Mouse (Mus musculus): ENCODE measurements at regions not wholly inside any gene's neighbourhood (a gene's known extent, or its start where the extent isn't known, plus 50 kb on each side); places are given as distances from the start of the nearest gene placed in this dataset.

- no peak for TF ChIP-seq CTCF (IDR thresholded peaks at IDR 0.05; ENCODE audit: borderline replicate concordance, control insufficient read depth, extremely low read depth, insufficient read depth, low read length, poor library complexity)
- TF ChIP-seq POLR2A (IDR thresholded peaks at IDR 0.05; ENCODE audit: control insufficient read depth, extremely low read depth, insufficient read depth, low read length, poor library complexity): no peak
- WGBS: 93% methylated on average over 4 of the region's 4 CpGs
- Histone ChIP-seq H3K4me3 (ENCODE audit: control insufficient read depth, insufficient read depth, low read length) (no peak overlapping the region), H3K36me3 (ENCODE audit: control insufficient read depth, insufficient read depth, low read length) (no peaks in the 10 kb centered on the region), H3K27ac (ENCODE audit: control insufficient read depth, insufficient read depth, low read length) (no peak overlapping the region), H3K4me1 (replicated peaks; ENCODE audit: control insufficient read depth, insufficient read depth, low read length) (no peaks in the 10 kb centered on the region), H3K27me3 (ENCODE audit: control insufficient read depth, insufficient read depth, low read length) (no peaks in the 10 kb centered on the region)
- DNase-seq: no peak
Observed at GRCm38 (mm10) chr7:111313921-111314320, 231.1 kb upstream of the Eif4g2 start.

GRCm38 (mm10) chr7:111305196-111305595 lies 222.4 kb upstream of the Eif4g2 start:
- no peaks in the 10 kb centered on the region for H3K27me3 ChIP-seq (ENCODE audit: control insufficient read depth, insufficient read depth, low read length)
- peak; percentile 21 for DNase-seq
- no peaks in the 10 kb centered on the region for H3K4me1 ChIP-seq (replicated peaks; ENCODE audit: control insufficient read depth, insufficient read depth, low read length)
- no peak overlapping the region for H3K4me3 ChIP-seq (ENCODE audit: control insufficient read depth, insufficient read depth, low read length)
- no peak overlapping the region for H3K27ac ChIP-seq (ENCODE audit: control insufficient read depth, insufficient read depth, low read length)
- no peaks in the 10 kb centered on the region for H3K36me3 ChIP-seq (ENCODE audit: control insufficient read depth, insufficient read depth, low read length)
- TF ChIP-seq POLR2A (IDR thresholded peaks at IDR 0.05; ENCODE audit: control insufficient read depth, extremely low read depth, insufficient read depth, low read length, poor library complexity): no peak
- no peak for TF ChIP-seq CTCF (IDR thresholded peaks at IDR 0.05; ENCODE audit: borderline replicate concordance, control insufficient read depth, extremely low read depth, insufficient read depth, low read length, poor library complexity)

GRCm38 (mm10) chr7:111301791-111302488 lies 219.1 kb upstream of the Eif4g2 start:
- DNase-seq: no peak
- H3K4me3 ChIP-seq (ENCODE audit: control insufficient read depth, insufficient read depth, low read length): no peak overlapping the region
- WGBS: 90% methylated on average over 16 of the region's 16 CpGs
- H3K4me1 ChIP-seq (replicated peaks; ENCODE audit: control insufficient read depth, insufficient read depth, low read length): no peaks in the 10 kb centered on the region
- H3K27me3 ChIP-seq (ENCODE audit: control insufficient read depth, insufficient read depth, low read length): no peaks in the 10 kb centered on the region
- H3K36me3 ChIP-seq (ENCODE audit: control insufficient read depth, insufficient read depth, low read length): no peaks in the 10 kb centered on the region
- H3K27ac ChIP-seq (ENCODE audit: control insufficient read depth, insufficient read depth, low read length): no peak overlapping the region
- TF ChIP-seq CTCF (IDR thresholded peaks at IDR 0.05; ENCODE audit: borderline replicate concordance, control insufficient read depth, extremely low read depth, insufficient read depth, low read length, poor library complexity): no peak
- TF ChIP-seq POLR2A (IDR thresholded peaks at IDR 0.05; ENCODE audit: control insufficient read depth, extremely low read depth, insufficient read depth, low read length, poor library complexity): no peak

GRCm38 (mm10) chr7:111297174-111297902 lies 214.5 kb upstream of the Eif4g2 start:
- WGBS: 89% methylated on average over 9 of the region's 9 CpGs
- no peaks in the 10 kb centered on the region; the same call in 1 of the 2 replicates for H3K27me3 ChIP-seq (ENCODE audit: control insufficient read depth, insufficient read depth, low read length)
- DNase-seq: no peak

GRCm38 (mm10) chr7:111283411-111283955 lies 200.7 kb upstream of the Eif4g2 start:
- Histone ChIP-seq H3K27me3 (ENCODE audit: control insufficient read depth, insufficient read depth, low read length) (no peaks in the 10 kb centered on the region), H3K36me3 (ENCODE audit: control insufficient read depth, insufficient read depth, low read length) (no peaks in the 10 kb centered on the region), H3K4me3 (ENCODE audit: control insufficient read depth, insufficient read depth, low read length) (no peak overlapping the region), H3K27ac (ENCODE audit: control insufficient read depth, insufficient read depth, low read length) (no peak overlapping the region), H3K4me1 (replicated peaks; ENCODE audit: control insufficient read depth, insufficient read depth, low read length) (no peaks in the 10 kb centered on the region; the same call in 1 of the 2 replicates)
- DNase-seq: no peak
- WGBS: 87% methylated on average over 13 of the region's 13 CpGs
- TF ChIP-seq POLR2A (IDR thresholded peaks at IDR 0.05; ENCODE audit: control insufficient read depth, extremely low read depth, insufficient read depth, low read length, poor library complexity) (no peak), CTCF (IDR thresholded peaks at IDR 0.05; ENCODE audit: borderline replicate concordance, control insufficient read depth, extremely low read depth, insufficient read depth, low read length, poor library complexity) (no peak)

More at GRCm38 (mm10) chr7:111297174-111297902, 214.5 kb upstream of the Eif4g2 start:
- Histone ChIP-seq H3K27ac (ENCODE audit: control insufficient read depth, insufficient read depth, low read length) (no peak overlapping the region), H3K4me1 (replicated peaks; ENCODE audit: control insufficient read depth, insufficient read depth, low read length) (no peaks in the 10 kb centered on the region), H3K4me3 (ENCODE audit: control insufficient read depth, insufficient read depth, low read length) (no peak overlapping the region), H3K36me3 (ENCODE audit: control insufficient read depth, insufficient read depth, low read length) (no peaks in the 10 kb centered on the region)
- TF ChIP-seq POLR2A (IDR thresholded peaks at IDR 0.05; ENCODE audit: control insufficient read depth, extremely low read depth, insufficient read depth, low read length, poor library complexity) (no peak), CTCF (IDR thresholded peaks at IDR 0.05; ENCODE audit: borderline replicate concordance, control insufficient read depth, extremely low read depth, insufficient read depth, low read length, poor library complexity) (no peak)

GRCm38 (mm10) chr7:111282314-111282713 lies 199.5 kb upstream of the Eif4g2 start:
- Histone ChIP-seq H3K4me1 (replicated peaks; ENCODE audit: control insufficient read depth, insufficient read depth, low read length) (no peaks in the 10 kb centered on the region; the same call in 1 of the 2 replicates), H3K27ac (ENCODE audit: control insufficient read depth, insufficient read depth, low read length) (no peak overlapping the region), H3K4me3 (ENCODE audit: control insufficient read depth, insufficient read depth, low read length) (no peak overlapping the region), H3K36me3 (ENCODE audit: control insufficient read depth, insufficient read depth, low read length) (no peaks in the 10 kb centered on the region), H3K27me3 (ENCODE audit: control insufficient read depth, insufficient read depth, low read length) (no peaks in the 10 kb centered on the region)
- TF ChIP-seq POLR2A (IDR thresholded peaks at IDR 0.05; ENCODE audit: control insufficient read depth, extremely low read depth, insufficient read depth, low read length, poor library complexity) (no peak), CTCF (IDR thresholded peaks at IDR 0.05; ENCODE audit: borderline replicate concordance, control insufficient read depth, extremely low read depth, insufficient read depth, low read length, poor library complexity) (no peak)
- no peak for DNase-seq
- 75% methylated on average over 8 of the region's 8 CpGs for WGBS

Measured in thymus, adult 2 months (tissue).